10 mouse cellular contexts compared by ENCODE assay signal in the genomic region with DNA sequence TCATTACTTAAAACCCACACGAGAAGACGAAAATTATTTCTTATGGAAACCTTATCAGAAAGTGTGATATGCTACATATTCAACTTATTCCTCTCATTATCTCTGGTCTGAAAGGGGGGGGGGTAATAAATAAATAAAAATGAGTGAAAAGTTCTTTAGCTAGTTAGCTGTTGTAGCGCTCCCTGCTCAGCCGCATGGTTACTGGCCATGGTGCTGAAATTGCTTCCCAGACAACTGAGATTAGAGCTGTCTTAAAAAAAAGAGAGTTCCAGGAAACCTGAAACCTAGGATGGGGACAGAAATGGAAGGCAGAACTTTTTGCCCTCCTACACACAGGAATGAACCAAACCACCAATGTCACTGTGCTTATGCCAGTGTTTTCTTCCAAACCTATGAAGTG. TPM values are rescaled to one million over a fixed set of nuclear protein-coding genes. Genes with fewer than 3 reads are reported as not detected.
DNase-seq lines count a peak whose midpoint lies in the region; ATAC-seq and TF ChIP-seq lines count a peak whose summit lies in the region.
"Had no signal": no experiment of that assay in that cellular context is flagged by ENCODE, and none has a peak within 500 bp of the region (broad histone marks: within the 10 kb centered on the region; RNA-seq: fewer than 3 reads in every experiment).

No protein-coding gene starts in this region.

- no peaks in the 10 kb centered on the region for H3K36me3 ChIP-seq in limb, embryonic 11.5 days (ENCODE audit: control insufficient read depth, insufficient read depth, low read length)

- peaks cover 75% of the 10 kb centered on the region for H3K27me3 ChIP-seq in limb, embryonic 11.5 days (ENCODE audit: control insufficient read depth, insufficient read depth, low read length)
- H3K27me3 ChIP-seq: CH12.LX had no signal

- no peak for ATAC-seq in limb, embryonic 11.5 days (ENCODE audit: insufficient number of reproducible peaks, low FRiP score, low TSS enrichment, low read depth)

- peak; percentile 6 for DNase-seq in gastrocnemius, adult 18-20 months (ENCODE audit: low spot score)
- no peak for DNase-seq in gastrocnemius, adult 2 months
- DNase-seq in urinary bladder, postnatal 25 days (ENCODE audit: low spot score) = peak; percentile 51
- DNase-seq in urinary bladder, postnatal 10 days (ENCODE audit: low spot score) = no peak
- DNase-seq in limb, embryonic 11.5 days (ENCODE audit: low spot score) = peak; percentile 85
- peak; percentile 52 for DNase-seq in yolk sac, embryonic 10.5 days (ENCODE audit: low spot score)
- no peak for DNase-seq in cerebellum, adult 11 months
- no peak for DNase-seq in heart, adult 8-10 months (ENCODE audit: low spot score)

- peaks cover 9% of the 10 kb centered on the region for H3K4me1 ChIP-seq in limb, embryonic 11.5 days (ENCODE audit: control insufficient read depth, insufficient read depth, low read length)

- H3K27ac ChIP-seq in gastrocnemius, adult 2 months = no peak overlapping the region
- no peak overlapping the region for H3K27ac ChIP-seq in limb, embryonic 11.5 days (replicated peaks; ENCODE audit: low read depth, low read length)

- TF ChIP-seq CTCF in gastrocnemius, adult 2 months (IDR thresholded peaks at IDR 0.05) = no peak

- H3K9me3 ChIP-seq in limb, embryonic 11.5 days (ENCODE audit: control insufficient read depth, low read length) = no peaks in the 10 kb centered on the region

- intact Hi-C loops in gastrocnemius, adult 2 months (cut with DNase I) = no loop called here

- 2% methylated on average over 4 of the region's 4 CpGs for WGBS in limb, embryonic 11.5 days

- no peak overlapping the region for H3K4me3 ChIP-seq in gastrocnemius, adult 2 months
- H3K4me3 ChIP-seq in limb, embryonic 11.5 days (ENCODE audit: low read depth, low read length) = no peak overlapping the region

- H3K4me2 ChIP-seq in limb, embryonic 11.5 days (ENCODE audit: low read depth, severe bottlenecking) = no peak overlapping the region

- no peak overlapping the region for H3K9ac ChIP-seq in limb, embryonic 11.5 days (ENCODE audit: low read length)

RNA-seq across cellular contexts. Expression of a gene that starts 5.1 kb away (rescaled TPM):
- not detected for total RNA-seq in gastrocnemius, adult 18-20 months (2021)
- not detected for total RNA-seq in gastrocnemius, adult 2 months (2021)
- not detected in 2 replicates for polyA plus RNA-seq in limb, embryonic 11.5 days (2014; fragmentation: Nextera tagmentation; extraction: Ambion mirVana)
- total RNA-seq in heart, adult 8-10 months (2022) = not detected
- total RNA-seq: CH12.LX had no signal
- polyA plus RNA-seq: stomach, embryonic 16.5 days had no signal

Comparison
In these comparisons a context has a peak if more than half of its experiments do, and no peak if none do; other contexts are left out.
1. DNase-seq: peak in gastrocnemius, adult 18-20 months (single experiment), urinary bladder, postnatal 25 days (single experiment), limb, embryonic 11.5 days (single experiment) and yolk sac, embryonic 10.5 days (single experiment); none in gastrocnemius, adult 2 months (single experiment), urinary bladder, postnatal 10 days (single experiment), cerebellum, adult 11 months (single experiment) and heart, adult 8-10 months (single experiment).